Mouse (Mus musculus): ENCODE results near the gene Gpr18.

The Gpr18 gene

DNA sequence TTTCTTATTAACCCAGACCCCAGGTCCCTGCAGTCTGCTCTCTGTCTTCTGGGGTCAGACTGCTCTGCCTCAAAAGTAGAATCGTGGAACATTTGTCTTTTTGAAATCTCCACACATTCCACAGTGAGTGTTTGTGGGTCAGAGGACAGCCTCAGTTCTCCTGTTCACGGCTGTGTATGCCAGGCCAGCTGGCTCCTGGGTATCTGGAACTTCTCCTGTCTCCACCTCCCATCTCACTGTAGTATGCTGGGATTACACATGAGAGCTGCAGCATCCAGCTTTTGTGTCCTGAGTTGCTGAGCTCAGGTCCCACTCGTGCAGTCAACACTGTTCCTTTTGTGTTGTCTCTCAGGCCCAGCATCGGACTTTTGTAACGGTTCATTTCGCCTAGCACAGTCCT, 9.3 kb upstream of the Gpr18 start:
- no peak for DNase-seq (ENCODE audit: extremely low spot score, low spot score)

DNA sequence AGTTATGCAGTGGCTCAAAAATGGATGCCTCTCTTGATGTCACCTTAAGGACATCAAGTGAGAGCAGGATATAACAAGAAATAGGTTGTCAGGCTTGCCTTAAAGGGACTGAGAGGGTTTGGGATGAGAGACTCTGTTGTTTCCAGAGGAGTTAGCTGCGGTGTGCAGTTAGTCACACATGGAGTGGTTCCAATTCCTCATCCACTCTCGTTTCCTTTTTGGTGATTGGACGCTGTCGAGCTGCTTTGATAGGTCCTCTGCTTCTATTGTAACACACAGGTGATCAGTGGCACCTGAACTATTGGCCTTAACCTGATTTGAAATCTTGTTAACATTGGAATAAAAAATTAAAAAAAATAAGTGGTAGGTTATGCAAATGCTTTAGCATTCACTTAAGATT, 7.2 kb upstream of the Gpr18 start:
- DNase-seq (ENCODE audit: extremely low spot score, low spot score), result no peak

DNA sequence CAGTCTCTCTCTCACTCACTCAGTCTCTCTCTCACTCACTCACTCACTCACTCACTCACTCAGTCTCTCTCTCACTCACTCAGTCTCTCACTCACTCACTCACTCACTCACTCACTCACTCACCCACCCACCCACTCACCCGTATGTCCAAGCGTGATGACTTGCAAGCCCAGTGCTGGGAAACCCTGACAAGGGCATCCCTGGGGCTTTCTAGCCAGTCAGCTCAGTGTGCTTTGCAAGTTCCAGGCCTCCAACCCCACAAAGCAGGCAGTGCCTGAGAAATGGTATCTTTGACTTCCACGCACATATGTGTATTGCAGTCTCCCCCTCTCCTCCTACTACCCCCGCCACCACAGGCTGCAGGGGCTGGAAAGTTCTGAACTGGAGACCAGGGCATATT, 6.4 kb upstream of the Gpr18 start:
- no peak for DNase-seq (ENCODE audit: extremely low spot score, low spot score)

DNA sequence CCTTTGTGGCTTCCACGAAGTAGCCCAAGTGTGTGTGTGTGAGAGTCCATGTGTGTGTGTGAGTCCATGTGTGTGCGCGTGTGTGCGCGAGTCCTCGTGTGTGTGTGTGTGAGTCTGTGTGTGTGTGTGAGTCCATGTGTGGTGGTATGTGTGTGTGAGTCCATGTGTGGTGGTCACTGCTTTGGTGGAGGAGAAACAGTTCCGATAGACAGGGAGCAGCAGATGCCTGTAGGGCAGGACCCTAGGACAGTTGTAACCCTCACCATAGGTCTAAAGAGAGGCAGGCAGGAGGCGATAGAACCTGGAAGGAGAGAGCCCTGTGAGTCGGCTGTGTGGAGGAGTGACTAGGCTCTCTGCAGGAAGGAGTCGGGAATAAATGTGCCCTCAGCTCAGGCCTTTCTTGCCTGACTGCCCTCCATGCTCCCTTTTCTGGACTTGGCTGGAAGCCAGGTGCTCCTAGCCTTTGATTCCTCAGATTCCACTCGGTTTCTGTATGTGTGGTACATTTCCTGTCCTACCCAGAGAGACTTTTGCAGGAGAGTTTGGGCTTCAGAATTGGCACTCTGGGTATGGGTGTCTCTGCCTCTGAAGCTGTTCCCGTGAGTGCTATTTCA, 5.0 kb upstream of the Gpr18 start:
- no peak for DNase-seq (ENCODE audit: extremely low spot score, low spot score)

DNA sequence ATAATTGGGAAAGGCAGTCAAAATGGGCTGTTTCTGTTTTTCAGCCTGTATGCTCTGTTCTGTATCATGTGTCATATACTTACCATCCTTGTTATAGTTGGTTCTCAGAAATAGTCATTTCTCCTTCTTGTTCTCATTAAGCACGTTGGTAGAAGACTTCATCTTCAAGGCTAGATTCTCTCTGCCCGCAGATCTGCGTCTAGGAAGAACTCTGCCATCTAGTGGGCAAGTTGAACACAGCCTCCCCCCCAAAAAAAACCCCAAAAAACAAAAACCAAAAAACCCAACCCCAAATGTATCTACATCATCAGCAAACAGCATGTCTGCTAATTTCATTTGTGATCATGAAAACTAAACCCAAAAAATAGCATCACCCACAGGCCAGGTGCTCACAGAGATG, 4.2 kb upstream of the Gpr18 start:
- no peak for DNase-seq (ENCODE audit: extremely low spot score, low spot score)

DNA sequence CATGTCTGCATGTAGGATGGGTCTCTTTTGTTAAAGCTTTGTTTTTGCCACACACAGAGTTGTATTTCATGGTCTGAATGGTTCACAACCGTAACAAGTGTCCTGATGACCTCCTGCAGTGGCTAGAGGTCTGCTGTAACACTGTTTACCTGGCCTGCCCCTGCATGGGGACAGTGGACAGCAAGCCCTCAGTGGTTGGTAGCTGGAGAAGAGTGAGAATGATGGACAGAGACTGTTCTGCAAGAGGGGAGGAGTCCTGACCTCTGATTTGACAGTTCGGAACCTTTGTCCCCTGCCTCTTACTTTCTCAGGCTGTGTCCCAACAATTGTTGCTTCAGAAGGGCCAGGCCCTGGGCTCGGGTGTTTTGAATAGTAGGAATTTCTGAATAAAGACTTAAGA, 2.7 kb upstream of the Gpr18 start:
- no peak for DNase-seq (ENCODE audit: extremely low spot score, low spot score)

DNA sequence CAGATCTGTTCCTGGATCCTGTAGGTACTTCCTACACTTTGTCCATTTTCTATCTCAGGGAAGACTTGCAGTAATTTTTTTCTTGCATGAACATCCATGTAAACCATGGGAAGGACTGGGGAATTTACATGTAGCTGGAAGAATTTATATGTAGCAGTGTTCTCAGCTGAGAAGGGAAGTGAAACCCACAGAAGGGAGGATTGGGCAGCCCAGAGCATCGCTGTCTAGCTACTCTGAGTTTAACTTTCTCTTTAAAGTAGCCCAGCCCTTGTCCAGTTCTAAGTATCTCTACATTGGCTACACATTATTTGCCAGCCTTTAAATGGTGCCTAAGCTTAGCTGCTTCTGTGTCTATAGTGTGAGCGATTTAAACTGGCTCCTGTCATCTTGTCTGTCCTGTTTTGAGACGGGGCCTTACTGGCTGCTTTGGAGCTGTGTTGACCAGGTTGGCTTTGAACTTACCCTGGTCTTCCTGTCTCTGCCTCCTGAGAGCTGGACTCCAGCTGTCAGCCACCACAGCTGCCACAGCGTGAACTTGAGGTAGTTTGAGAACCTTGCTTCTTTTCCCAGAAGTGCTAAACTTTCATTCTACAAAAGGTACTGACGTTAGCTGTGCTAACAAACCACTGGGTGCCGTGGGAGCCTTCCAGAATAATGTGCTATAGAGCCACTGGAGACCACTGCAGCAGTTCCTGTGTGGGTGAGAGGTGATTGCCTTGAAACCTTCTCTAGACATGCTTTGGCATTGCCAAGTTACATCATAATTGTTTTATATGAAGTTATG, 922 bp upstream of the Gpr18 start:
- no peak for DNase-seq (ENCODE audit: extremely low spot score, low spot score)

DNA sequence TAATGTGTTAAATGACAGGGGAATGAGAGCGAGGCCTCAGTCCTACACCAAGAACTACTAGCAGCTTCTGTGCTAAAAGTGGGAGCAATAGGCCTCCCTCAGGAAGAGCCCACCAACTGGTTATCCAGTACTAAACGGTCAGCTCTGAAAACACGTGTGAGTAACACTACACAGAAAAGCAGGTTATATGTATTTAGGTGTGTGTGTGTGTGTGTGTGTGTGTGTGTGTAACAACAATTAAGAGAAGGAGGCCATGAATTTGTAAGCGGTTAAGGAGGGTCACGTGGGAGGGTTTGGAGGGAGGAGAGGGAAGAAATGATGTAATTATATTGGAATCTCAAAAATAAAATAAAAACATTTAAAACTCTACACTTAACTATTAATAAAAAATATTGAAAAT, 438 bp downstream of the Gpr18 start:
- no peak for DNase-seq (ENCODE audit: extremely low spot score, low spot score)

DNA sequence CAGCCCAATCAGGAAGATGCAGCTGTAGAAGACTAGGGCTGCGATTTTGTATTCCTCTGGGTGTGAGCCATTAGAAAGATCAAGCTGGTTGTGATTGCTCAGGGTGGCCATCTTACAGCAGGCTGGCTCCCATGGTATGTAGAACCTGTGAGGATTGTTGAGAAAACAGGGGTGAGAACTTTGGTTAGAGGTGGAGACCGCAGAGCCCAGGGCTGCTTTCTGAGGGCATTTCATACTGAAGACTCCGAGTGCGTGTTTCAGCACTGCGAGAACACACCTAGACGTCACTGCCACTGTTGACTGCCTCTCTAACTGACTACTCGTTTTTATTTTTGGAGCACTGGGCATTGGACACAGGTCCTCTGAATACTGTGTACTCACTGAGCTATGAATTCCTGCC, 3.1 kb downstream of the Gpr18 start:
- no peak for DNase-seq (ENCODE audit: extremely low spot score, low spot score)

DNA sequence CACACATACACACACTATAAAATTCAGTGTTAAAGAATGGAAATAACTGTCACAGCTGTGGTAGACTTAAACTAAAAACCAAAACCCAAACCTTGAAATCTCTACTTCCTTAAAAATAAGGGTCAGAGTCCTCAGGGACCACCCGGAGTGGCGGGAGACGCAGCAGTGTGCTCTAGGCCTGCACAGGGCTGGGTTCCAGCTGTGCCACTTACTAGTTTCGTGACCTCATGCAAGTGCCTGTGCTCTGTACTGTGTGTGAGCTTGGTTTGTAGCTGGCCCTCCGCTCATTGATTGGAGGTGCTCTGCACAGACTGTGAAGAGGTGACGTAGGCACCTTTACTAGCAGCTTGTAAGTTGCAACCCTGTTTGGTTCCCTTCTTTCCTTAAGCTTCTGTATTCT, 5.7 kb downstream of the Gpr18 start:
- DNase-seq (ENCODE audit: extremely low spot score, low spot score), result no peak

DNA sequence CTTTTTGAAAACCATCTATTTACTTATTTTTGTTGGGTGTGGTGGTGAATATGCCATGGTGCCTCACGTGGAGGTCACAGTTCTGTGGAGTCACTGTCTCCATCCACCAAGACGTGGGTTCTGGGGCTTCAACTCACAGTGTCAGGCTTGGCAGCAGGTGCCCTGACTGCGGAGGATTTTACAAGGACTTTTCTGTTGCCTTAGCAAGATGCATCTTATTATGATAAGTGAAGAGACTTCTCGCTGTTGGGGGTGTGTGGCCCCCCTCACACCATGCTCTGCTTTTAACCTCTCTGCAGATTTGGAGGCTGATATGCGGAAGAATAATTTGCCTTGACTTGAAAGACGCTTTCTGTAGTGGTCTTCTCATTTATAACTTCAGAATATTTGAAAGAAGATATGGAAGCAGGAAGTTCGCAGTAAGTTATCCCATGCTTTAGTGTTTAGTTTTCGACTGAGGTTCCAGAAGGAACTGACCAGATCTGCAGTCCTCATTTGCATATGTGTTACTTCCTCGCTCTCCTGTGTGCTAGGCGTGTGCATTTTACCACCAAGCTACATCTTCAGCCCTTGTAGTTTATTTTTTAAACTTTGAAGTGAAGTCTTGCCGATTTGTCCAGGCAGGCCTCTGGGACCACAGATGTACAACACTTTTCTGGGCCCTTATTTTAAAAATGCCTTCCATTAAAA, 8.4 kb downstream of the Gpr18 start:
- DNase-seq (ENCODE audit: extremely low spot score, low spot score), result no peak

DNA sequence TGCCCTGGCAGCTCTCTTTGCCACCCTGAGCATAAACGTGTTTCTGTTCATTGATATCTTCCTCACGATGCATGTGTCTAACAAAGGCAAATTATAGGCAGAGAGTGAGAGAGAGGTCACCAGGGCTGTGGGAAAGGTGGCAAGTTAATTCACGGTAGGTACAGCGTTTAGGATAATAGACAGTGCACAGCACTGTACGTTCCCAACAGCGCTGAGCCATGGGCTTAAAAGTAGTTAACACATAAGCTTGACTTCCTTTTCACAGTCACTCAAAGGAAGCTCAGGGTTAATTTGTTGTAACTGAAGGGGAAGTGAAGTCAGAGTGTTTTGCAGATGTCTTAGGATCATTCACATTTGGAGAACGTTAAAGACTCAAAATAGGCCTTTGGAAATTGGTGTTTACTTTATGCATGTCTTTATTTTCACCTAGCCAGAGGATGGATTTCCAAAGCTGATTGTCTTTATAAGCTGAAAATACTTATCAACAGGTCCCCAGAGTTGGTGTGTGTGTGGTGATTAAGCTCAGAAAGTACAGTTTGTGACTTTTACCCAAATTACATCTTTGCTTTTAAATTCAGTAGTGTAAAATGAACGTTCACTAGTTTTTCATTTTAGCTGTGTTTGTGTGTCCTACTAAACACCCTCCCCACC, 9.1 kb downstream of the Gpr18 start:
- no peak for DNase-seq (ENCODE audit: extremely low spot score, low spot score)

DNA sequence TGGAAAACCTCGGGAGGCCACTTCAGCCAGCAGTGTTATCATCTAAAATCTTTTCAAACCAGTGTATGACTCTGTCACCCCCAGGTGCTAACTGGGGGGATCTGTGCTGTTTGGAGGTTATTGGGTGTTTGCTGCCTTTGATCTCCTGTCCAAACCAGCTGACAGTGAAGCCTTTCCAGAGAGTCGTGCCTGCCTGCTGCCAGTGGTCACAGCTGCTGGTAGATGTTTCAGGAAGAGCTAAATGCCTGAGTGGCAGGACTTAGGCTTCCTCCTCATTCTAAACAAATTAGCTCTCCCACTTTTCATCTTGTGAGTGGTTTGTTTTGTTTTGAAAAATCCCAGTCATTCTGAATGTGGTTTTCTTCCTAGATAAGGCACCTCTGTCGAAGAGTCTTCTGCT, 10.8 kb downstream of the Gpr18 start:
- DNase-seq (ENCODE audit: extremely low spot score, low spot score), result no peak

DNA sequence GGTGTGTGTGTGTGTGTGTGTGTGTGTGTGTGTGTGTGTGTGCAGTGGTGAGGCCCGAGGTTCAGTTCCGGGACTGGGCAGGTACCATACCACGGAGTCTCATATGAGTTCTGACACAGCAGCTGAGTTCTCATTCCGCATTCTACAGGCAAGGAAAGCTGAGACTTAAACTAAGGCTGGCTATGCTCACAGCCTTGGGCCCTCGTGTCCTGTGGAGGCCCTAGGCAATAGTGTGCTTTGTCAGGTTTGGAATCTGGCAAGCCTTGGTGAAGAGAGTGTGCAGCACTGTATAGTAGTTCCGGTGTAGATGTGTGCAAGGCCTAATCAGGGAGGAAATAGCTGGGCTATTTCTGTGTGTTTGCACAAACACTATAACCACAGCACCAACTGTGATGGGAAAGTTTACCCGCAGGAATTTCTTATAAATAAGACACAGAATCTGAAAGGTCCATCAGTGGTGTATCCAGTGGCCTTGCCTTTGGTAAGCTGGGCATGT, 12.2 kb downstream of the Gpr18 start:
- DNase-seq (ENCODE audit: extremely low spot score, low spot score), result no peak

DNA sequence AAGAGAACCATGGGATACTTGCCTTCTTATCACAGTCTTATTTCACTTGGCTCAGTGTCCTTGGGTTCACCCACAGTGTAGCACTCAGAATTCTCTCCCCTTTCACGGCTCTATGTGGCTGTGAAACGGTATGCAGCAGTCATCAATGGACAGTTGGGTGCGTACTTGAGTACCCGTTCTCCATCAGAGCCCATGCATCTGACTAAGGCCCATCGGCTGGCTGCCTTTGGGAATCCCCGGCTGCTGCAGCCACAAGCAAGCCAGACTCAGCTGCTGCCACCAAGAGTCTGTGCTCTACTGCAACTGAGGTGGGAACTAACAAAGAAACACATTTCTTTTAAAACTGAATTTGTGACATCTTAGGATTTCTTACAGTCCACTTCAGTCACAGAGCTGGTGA, 14.1 kb downstream of the Gpr18 start:
- no peak for DNase-seq (ENCODE audit: extremely low spot score, low spot score)

DNA sequence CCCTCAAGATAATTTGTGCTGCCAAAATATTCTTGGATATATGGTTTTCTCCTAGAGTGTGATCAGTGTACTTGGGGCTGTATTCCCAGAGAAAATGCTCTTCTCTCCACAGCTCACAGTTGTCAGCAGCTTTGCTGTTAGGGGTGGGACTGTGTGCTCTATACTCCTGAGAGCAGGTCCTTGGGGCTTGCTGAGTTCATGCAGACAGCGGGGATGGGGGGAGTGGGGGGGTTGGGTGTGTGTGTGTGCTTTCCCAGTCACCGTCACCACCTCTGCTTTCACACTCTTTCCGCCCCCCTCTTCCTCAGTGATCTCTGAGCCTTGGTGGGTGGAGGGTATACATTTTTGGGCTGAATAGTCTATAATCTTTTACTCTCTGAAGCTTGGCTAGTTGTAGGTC, 16.5 kb downstream of the Gpr18 start:
- no peak for DNase-seq (ENCODE audit: extremely low spot score, low spot score)

DNA sequence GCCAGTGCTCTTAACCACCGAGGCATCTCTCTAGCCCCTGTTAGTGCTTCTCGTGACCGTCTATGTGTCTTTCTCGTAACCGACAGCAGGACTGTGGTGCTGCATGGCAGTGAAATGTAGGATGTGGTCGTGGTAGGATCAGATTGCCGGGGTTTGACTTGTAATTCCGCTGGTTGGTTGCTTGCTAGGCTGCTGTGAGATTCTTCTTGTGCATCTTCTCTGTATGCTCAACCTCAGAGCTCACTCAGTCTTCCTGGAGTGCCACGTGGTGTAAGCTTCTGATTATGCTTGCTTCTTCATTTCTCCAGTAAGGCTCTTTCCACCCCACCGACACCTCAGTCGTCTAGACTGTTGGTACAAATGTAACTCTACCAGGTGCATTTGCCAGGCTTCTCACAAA, 17.1 kb downstream of the Gpr18 start:
- DNase-seq (ENCODE audit: extremely low spot score, low spot score), result no peak

DNA sequence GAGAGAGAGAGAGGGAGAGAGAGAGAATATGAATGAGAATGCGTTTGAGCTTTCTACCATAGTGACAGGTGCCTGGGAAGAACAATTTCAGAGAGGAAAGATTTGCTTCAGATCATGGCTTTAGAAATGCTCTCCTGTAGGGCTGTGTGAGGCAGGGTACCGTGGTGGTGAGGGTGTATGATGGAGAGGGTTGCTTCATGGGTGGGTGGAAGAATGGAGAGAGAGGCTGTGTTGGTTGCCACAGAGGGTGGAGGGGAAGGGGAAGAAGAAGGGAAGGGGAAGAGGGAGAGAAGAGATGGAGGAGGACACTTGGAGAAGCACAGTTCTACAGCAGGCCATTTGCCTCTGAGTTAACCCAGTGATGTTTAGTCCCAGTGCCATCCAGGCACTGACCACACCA, 17.8 kb downstream of the Gpr18 start:
- no peak for DNase-seq (ENCODE audit: extremely low spot score, low spot score)

DNA sequence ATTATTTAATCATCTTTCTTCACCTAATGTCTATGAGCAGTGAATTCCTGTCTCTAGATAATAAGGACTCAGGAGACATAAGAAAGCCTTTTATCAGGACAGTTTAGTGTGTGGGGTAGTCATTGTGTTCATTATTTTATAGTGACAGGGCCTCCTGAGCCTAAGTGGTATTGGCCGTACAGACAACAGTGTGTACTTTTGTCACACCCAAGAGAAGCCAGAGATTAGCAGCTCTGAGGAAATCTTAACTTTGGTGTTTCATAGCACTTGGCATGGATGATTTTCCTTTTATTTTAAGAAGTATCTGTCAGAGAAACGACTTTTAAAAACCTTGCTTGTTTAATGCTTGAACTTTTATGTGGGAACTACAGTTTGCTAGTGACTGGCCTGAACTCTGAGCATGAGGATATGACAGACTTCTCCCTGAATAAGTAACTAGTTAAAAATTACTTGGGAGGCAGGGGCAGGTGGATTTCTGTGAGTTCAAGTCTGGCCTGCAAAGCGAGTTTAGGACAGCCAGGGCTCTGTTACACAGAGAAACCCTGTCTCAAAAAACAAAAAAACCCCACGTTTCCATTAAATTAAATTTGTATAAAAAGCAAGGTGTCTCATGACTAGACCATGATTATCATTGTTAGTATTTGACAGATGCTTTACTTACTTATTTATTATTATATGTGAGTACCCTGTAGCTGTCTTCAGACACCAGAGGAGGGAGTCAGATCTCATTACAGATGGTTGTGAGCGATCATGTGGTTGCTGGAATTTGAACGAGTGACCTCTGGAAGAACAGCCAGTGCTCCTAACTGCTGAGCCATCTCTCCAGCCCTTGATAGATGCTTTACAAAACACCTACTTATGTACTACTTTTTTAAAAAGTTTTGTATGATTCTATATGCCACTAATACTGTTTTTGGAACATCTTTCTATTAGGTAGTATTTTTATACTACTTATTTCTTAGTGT, 19.2 kb downstream of the Gpr18 start:
- DNase-seq (ENCODE audit: extremely low spot score, low spot score), result no peak

DNA sequence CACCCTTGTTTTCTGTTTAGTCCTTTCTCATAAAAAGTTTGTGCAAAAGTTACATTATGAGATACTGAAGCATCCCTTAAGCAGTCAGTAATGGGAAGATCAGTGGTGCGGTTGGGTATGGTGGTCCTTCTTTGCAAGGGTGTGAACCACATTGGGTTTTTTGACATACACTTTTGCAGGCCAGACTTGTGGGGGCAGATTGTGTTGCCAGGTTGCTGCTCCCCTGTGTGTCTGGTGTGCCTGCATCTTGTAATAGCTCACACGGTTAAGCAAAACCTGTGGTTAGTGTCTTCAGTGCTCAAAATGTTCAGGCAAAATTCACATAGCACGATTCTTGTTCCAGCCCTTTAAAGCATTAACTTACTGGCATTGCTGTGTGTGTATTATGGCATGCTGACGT, 20.3 kb downstream of the Gpr18 start:
- no peak for DNase-seq (ENCODE audit: extremely low spot score, low spot score)

All from neural tube, embryonic 10.5 days (tissue).